Mouse (Mus musculus): ENCODE results near the gene Gm20870. TPM values are rescaled to one million over a fixed set of nuclear protein-coding genes. Genes with fewer than 3 reads are reported as not detected.
"Not testable (repeated sequence)": the region's sequence is repeated elsewhere in the genome, so short reads cannot be mapped to it uniquely, and the experiment has no call there.

Gm20870 gene
- not detected for total RNA-seq (2021)
- long read RNA-seq, experiment 1 = 0 reads
- long read RNA-seq, experiment 2 = 0 reads

- intact Hi-C loops (cut with DNase I) = not testable (repeated sequence)
These were observed at the start of gene Gm20870 for GRCm38 (mm10) chrY:71691743-71692142. Gene Gm20870 (plus strand): TSS chrY:71692043.

More at GRCm38 (mm10) chrY:71691743-71692142, at the start of gene Gm20870:
- DNase-seq = not testable (repeated sequence)

Other genes starting within 250 kb of the Gm20870 start
- not detected for gene Gm20869, start 222.6 kb upstream of the Gm20870 start, total RNA-seq (2021)